Mouse (Mus musculus): ENCODE data around the gene Zc3h4.

The Zc3h4 gene

DNA sequence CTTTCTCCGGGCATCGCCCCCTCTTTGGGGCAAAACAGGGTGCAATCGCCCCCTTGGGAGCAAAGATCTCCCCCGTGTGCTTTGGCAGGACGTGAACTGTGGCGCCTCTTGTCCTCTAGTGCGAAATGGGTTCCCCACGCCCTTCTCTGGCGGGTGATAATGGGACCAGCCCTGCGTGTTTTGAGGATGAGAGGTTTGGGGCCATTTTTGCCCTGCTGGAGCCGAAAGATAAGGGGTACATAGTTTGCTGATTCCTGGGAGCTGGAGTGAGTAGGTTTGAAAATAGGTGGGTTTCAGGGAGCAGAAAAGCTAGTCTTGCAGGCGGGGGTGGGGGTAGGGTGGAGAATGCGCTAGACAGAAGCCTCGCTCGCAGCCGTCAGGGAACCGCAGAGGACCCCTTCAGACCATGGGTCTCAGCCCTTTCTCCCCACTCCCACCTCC, 1.3 kb downstream of the Zc3h4 start:
- peak; percentile 61 to 65 for DNase-seq

DNA sequence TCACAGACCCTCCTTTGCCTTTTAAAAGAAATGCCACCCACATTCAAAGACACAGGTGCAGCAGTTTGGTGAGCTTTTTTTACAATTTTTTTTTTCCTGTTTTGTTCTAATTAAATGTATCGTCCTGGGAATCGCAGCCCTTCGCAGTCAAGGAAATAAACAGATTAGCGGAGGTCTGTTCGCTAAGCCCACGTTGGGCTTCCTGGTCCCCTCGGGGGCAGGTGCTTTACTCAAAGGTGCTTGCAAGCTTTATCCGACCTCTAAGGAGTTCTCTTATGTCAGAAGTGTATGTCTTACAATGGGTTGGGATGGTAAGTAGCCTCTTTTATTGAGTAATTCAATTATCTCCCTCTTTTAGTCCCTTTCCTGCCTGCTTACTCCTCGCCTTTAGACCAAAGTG, 1.7 kb downstream of the Zc3h4 start:
- DNase-seq = peak; percentile 32 to 49

DNA sequence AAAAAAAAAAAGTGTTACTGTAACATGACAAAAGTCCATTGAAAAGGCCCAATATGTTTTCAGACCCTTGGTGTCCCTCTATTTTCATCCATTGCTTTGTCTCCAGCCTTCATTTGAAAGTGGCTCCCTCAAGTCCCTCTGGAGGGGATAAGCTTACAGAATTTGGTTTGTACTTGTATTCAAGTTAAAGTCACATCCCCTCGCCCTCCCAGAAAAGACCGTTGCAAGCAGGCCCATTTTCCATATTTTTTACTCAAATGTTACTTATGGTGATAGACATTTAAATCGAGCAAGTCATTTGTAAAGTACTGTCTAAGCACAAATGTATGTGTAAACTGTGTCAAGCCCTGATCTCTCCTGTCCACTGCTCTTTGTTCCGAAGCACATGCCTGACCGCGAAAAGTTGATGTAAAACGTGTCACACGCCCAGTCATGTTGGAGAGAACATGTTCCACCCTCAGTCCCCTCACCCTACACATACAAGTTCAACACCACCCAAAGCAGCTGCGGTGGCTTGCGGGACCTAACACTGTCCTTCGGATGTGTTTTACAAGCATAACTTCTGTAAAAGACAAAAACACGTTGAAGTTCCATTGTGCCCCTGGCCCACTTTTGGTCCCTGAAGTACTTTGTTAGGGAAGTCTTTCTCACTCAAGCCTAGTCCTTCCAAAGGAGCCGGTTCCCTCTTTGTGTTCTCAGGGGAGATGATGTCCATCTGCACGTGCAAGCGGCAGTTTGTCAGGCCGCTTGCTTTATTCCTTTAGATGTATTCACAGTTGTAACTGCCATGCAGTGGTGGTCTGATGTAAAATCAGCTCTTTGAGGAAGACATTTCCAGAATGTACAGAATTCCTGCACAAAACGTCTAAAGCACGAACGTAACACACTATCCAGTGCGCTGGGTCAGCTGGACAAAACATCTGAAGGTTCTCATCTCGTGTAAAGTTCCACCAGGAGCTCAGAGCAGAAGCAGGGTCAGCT, 2.5 kb downstream of the Zc3h4 start:
- peak; percentile 19 to 38 for DNase-seq

DNA sequence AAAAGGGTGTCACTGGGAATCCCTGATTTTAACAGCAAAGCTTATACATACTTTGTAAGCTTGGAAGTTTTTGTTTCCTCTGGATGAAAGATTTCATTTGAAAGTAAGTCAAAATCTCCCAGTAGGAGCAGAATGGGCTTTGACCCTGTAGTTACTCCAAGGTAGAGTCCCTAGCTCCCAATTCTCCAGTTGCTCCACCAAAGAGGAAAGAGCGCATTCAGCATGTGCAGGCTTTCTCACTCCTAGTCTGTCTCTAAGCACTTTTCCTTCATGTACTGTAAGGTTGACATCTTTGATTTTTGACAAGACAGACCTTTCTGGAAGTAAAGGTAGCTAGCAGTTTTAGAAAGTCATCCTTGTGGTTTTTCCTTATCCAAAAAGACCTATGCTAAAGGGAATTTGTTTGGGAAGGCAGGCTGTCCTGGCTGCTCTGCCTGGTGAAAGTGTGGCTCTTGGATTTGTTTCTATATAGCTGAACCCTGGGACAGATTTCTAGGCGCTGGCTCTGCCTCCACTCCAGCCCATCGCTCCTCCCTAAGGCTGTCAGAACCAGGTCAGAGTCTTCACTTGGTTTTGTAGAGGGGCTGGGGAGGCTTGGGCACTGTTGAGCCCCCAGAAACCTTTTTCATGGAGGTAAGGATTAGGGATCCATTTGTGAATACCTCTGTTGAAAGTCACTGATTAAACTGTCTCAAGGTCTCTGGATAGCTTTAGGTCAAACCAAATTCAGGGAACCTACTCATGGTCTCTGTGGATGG, 3.8 kb downstream of the Zc3h4 start:
- no peak for DNase-seq

DNA sequence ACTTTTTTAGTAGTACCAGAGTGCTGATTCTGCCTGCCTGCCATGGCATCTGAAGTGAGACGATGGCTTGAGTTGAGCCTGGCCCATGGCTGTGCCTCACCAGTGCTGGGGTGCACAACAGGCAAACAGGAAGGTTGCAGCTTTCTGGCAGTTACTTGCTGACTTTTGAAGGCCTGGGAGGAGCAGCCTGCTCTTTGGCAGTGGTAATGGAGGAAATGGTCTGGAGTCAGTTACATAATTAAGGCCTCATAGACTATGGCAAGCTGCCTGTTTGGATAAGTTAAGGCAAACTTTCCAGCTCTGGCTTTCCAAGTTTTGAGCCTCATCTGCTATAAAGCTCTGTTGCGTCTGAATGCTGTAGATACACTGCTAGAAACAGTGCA, 4.4 kb downstream of the Zc3h4 start:
- peak; percentile 18 to 34 for DNase-seq

DNA sequence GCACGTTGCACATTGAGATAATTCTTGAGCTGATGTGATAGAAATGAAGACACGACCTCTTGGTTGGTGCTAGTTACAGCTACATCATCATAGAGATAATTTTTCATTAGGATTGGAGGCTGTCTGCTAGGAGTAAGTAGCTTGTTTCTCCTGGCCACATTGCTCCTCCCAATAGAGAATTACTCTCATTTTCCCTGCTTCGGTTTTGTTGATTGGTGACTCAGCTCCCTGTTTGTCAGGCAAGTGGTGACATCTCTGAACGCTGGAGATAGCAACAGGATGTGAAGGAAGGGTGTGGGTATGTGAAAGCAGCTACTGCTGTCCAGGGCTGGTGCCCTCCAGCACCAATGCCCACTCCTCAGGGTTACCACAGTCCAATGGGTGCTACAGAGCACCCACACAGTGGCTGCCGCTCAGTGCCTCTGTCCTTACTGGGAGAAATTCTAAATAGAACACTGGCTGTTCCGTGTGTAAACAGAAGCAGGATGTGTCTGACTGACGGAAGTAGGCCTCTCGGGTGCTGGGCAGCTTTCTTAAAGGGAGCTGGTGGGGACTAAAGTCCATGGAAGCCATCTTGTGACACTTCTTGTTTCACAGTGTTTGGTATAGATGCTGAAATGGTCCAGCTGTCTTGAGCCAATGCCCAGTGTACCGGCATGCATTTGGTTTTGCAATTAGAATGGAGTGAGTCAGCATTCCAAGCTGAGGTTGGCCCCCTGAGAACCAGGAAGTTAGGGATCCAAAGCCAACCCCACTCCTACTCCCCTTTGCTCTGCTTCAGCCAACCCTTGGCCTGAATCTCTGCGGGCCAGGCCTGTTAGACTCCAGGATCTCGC, 5.0 kb downstream of the Zc3h4 start:
- peak in 1 of 2 experiments; percentile 24 for DNase-seq

DNA sequence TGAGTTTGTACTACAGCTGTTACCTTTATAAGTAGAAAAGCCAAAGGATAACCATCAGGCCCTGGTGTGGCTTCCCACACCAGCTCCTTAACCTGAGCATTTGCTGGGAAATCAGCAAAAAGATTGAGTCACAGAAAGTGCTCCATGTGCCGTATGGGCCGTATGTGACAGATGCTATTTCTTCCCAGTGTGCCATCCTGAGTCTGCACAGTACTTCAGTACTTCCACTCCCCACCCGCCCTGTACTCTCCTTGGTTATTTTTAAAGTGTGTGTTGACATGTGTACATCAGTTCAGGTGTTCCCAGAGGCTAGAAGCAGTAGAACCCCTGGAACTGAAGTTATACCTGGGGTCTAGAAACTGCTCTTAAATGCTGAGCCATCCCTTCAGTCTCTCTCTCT, 6.3 kb downstream of the Zc3h4 start:
- no peak for DNase-seq

DNA sequence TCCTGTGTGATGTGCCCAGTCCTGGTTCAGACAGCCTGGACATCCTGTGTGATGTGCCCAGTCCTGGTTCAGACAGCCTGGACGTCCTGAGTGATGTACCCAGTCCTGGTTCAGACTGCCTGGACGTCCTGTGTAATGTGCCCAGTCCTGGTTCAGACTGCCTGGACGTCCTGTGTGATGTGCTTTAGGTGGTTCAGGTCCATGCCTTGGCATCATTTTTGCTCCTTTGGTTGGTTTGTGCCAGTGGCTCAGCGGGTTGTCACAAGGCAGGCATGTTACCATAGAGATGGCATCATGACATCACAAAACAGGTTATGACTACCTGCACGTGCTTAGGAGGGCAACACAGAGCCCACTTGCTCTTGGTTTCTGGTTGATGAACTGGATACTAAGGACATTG, 10.4 kb downstream of the Zc3h4 start:
- no peak for DNase-seq

DNA sequence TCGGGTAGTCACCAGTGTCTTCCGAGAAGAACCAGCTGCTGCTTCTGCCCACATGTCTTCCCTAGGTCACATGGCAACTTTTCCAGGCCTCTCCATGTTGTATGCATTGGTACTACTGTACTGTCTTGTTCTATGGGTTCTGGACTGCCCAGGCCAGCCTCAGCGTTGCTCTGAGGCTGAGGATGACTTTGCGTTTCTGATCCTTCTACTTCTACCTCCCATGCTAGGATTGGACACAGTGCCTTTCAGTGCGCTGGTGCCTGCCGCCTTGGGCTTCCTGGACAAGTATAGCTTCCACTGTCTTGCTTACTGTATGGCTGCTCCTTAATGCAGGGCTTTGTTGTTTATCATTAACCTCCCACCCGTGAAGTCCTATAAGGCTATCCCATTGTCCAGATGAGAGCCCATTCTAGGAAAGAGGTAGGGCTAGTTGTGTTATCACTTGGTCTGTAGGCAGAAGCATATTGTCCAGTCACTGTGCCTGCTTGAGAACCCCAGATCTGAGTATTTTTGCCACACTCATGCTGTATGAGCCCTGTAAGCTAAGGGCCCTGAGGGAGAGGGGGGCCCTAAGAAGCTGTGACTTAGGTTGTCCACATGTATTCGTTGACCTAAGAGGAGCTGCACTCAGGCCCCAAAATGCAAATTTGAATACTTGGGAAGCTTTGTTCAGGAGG, 11.6 kb downstream of the Zc3h4 start:
- DNase-seq = no peak

DNA sequence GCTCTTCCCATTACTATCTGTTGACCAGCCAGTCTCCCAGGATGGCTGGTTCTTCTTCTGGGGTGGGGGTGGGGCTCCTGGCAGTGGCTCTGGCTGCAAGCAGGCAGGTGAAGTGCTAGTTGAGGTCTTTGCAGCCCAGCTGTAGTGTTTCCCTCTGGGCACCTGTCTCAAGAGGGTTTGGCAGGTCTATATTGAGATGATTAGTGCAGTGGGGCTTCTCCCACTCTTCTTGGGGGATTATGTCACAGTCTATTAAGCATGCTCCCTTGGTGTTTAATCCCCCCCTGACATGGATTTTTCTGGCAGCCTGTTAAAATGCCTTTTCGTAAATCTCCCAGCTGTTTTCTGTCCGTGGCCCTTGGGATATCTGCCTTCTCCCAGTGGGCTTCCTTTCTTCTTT, 12.2 kb downstream of the Zc3h4 start:
- no peak for DNase-seq

DNA sequence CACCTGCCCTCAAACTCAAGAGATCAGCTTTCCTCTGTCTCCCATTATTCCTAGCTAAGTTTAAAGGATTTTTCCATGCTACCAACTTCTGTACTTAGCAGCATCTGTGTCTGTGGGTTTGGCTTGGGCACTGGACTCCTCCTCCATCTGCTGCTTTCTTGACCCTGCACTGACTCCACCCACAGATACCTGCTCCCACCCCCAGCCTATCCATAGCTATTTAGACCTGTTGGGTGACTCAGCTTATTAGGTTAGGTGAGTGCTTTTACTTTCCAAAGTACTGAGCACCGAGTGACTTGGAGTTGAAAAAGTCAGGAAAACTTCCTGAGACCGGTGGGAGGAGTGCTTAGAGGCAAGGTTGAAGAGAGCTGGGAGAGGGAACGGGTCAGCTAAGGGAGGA, 14.7 kb downstream of the Zc3h4 start:
- no peak for DNase-seq

DNA sequence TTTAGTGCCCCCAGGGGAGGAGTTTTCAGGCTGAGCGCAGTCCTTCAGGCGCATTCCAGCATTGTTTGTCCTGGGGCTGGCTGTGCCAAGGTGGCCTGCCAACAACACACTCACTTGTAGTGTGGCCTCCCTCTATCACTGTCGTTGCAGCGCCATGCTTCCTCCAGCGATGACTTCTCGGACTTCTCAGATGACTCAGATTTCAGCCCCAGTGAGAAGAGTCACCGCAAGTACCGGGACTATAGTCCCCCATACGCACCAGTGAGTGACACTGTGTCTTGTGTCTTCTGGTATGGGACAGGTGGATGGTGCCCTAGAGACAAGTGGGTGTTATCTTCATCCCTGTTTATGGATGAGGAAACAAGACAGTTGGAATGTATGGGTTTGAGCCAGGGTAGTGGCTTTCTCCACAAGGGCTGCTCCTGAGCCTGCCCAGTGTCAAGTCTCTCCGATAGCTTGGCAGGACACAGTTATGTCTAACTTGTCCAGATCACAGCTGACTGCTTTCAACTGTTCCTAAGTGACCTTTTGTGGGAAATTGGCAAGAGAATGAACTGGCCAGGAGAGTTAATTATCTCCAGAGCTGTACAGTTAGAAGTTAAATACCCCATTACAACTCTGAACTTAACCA, 16.5 kb downstream of the Zc3h4 start:
- no peak for DNase-seq

DNA sequence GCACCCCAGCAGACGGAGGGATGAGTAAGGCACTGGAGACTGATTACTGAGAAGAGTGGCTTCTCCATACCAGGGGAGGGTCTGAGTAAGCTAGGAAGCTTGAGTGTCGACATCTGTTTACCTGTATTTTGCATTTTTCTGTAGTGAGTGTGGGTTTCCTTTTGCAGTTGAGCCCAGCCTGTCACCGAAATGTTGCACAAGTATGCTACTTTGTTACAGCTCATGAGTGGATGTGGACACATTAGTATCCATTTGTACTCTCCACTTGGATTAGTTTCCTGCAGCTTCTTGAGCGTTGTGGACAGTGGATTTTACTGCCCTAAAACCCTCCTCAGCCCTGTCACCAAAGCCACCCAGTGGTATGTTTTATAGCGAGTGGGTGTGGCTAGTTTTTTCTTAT, 18.0 kb downstream of the Zc3h4 start:
- DNase-seq = no peak

DNA sequence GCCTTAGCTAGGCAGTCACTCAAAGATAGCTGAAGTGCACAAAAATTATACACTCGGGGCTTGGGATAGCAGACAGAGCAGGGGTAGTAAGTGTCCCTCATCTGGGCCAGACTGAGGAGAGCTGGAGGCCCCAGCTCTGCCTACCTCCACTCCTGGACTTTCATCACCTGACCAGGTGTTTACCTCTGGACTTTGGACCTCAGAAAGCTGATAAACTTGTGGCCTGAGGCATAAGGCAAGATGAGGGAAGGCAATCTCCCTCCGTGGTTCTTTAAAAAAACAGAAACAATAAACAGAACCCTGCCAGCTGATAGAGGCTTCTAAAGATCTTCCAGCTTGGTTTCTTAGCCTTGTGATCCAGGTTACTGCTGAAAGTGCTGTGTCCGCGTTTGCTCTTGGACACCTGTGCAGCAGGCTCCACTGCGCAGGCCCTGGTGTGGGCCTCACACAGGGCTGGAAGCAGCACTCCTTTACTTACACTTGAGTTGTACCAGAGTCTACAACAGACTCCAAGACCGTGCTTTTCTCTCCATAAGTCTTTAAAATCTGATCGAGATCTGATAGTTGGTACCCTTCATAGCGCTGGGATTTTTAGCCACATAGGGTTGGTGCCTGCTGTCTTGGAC, 19.9 kb downstream of the Zc3h4 start:
- DNase-seq = no peak

DNA sequence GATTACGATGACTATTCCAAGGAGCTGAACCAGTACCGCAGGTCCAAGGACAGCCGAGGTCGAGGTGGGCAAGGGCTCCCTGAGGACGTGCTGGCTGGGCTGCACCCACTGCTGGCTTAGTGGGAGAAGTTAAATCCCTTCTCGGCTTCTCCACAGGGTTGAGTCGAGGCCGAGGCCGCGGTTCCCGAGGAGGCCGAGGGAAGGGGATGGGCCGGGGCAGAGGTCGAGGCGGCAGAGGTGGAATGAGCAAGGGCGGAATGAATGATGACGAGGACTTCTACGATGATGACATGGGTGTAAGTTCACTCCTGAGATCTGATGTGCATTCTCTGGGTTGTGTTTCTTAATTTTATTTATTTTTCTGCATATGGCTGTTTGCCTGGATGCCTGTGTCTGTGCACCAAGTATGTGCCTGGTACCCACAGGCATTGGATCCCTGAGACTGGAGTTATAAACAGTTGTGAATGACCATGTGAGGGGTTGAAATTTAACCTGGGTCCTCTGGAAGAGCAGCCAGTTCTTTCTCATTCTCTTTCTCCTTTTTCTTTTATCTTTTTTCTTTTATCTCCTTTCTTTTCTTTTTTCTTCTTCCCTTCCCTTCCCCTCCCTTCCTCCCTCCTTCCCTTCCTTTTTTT, 21.6 kb downstream of the Zc3h4 start:
- DNase-seq = no peak

DNA sequence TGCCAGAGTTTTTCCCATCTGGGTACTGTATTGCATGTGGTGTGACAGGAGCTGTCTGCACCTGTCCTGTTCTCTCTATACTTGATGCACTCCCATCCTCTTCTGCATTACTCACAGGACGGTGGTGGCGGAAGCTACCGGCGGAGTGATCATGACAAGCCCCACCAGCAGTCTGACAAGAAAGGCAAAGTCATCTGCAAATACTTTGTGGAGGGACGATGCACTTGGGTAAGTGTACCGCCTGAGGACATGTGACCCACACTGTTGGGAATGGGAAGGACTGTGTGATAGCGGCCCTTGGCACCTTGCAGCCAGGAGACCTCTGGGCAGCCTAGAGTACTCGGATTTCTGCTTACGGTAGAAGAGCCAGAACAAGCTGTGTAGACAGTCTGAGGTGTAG, 23.0 kb downstream of the Zc3h4 start:
- no peak for DNase-seq

DNA sequence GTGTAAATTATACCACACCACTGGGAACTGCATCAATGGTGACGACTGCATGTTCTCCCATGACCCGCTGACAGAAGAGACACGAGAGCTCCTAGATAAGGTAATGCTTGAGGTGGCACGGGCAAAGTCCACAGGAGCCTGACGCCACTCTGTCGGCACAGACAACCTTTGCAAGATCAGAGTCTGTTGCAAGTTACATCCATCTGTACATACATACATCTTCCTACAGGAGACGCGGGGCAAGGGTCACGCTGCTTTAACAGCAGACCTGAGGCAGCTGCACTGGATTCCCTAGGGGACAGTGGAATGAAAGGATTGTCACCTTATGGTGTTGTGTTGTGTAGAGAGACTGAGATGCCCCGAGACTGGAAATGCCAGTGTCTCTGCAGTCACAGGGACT, 25.0 kb downstream of the Zc3h4 start:
- DNase-seq = no peak

DNA sequence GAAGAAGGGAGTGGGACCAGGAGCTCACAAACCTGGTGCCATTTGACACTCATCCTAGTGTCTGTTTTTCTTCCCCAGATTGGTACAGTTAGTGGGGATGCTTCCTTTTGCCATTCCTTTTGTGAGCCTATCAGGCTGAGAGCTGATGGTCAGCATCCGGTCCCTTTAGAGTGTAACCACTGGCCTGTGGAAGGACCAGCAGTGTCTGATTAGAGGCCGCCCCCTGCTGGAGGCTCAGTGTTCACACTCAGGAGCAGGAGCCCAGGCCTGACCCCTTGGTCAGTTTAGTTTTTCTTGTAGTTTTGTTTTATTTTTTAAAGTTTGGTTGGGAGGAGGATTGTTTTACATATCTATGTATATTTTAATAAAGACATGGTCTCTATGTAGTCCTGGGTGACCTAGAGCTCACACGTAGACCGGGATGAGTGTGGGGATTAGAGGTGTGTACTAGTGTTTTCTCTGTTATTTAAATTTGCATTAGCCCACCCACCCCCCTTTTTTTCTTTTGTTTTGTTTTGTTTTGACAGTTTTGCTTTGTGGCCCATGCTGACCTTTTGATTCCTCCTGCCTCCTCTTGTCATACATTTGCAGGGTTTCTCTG, 25.5 kb downstream of the Zc3h4 start:
- DNase-seq = peak; percentile 87 to 91

DNA sequence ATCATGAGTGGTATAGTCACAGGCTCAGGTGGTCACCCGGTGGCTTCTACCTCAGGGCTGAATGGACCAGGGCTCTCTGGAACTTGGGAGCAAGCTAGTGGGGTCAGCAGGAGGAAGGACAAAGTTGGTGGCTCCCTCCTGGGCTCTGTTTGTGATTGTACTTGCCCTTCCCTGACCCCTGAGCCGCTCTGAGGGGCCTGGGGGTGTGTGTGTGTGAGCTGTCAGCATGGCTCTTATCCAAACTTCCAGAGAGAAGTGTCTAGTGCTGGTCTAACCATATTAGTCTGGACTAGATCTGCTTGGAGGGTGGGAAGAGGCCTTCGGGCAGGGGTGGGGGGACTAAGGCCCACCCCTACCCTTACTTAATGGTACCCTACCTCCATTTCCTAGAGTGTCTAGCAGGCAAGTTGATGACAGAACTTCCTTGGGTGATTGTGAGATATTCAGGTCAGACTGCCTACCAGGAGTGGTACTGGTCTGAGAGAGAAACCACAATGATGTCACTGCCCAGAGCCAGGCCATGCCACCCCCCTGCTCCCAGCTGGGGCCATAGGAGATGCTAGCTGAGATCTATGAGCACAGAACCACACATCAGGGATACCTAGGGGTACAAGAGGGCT, 32.8 kb downstream of the Zc3h4 start:
- DNase-seq = no peak

DNA sequence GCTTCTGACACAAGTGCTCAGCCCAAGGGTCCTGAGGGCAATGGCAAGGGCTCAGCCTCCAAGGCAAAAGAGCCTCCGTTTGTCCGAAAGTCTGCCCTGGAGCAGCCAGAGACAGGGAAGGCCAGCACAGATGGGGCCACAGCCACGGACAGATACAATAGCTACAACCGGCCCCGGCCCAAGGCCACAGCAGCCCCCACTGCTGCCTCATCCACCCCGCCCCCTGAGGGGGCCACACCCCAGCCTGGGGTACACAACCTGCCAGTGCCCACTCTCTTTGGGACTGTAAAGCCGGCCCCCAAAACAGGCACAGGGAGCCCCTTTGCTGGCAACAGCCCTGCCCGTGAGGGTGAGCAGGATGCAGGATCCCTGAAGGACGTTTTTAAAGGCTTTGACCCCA, 34.4 kb downstream of the Zc3h4 start:
- no peak for DNase-seq
